Mouse (Mus musculus) stomach, postnatal 0 days (tissue): ENCODE results near the gene Gramd2.

Experiments
- CTCF ChIP-seq: IDR thresholded peaks from 2 replicates; pipeline ENCODE4 v1.5.1; 2016; ENCODE audit warnings: antibody characterized with exemption, low read depth, mild to moderate bottlenecking, moderate library complexity
- EP300 ChIP-seq: optimal IDR thresholded peaks from 2 replicates; pipeline ENCODE3; 2016; ENCODE audit warnings: antibody characterized with exemption

- no peak for TF ChIP-seq CTCF
- TF ChIP-seq EP300: no peak
Observed at GRCm38 (mm10) chr9:59672195-59672894, 7.6 kb upstream of the Gramd2 start.
